Mouse (Mus musculus): ENCODE measurements around the gene Gm49342.
"Not testable (repeated sequence)": the region's sequence is repeated elsewhere in the genome, so short reads cannot be mapped to it uniquely, and the experiment has no call there.

The Gm49342 gene

DNA sequence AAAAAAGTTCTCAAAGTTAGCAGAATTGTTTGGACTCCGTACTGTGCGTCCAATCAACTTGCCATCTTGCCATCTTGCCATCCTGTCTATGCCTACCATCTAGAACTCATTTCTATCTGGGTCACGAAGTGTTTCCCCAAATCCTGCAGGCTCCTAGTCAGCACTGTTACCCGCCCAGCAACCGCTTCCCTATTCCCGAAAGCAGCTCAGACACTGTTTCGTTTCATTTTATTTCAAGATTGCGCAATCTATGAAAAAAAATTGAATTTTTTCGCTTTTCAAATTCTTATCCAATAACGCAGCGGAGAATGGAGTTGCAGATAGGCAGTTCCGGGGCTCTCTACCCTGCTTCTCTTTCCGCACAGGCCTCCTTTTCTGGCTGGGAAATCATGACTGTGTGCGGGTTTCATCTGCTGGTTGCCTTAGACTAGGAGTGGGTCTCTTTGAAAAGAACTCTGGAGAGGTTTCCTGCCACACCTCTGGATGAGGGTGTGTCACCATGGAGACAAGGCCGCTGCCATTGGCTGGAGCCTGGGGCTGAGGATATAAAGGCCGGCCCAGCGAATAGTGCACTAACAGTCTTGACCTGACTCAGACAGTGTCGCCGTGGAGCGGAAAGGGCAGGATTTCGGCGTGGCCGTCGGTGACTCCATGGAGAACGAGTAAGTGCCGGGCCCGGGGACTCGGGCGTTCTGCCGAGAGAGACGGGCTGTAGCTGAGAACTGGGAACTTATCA, at the start of gene Gm49342:
TSS of gene Gm49342 (plus strand) at position 586 of the 736 bp plus-strand sequence.
- peak; percentile 90 to 92 for DNase-seq

DNA sequence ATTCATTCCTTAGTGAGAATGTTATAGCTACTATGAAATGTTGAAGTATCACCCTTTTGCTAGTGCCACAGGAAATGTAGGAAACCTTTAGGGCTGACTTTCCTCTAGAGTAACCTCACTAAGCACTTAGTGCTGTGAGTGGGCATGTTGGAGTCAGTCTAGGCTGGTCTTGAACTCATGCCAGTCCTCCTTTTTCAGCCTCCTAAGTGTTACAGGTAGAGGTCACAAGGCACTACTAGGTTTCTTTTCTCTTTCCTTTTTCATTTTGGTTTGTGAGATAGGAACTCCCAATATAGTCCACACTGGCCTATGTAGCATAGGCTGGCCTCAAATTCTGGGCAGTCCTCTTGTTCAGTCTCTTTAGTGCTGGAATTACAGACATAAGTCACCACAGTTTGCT, 48.9 kb upstream of the Gm49342 start:
- peak; percentile 21 to 37 for DNase-seq

DNA sequence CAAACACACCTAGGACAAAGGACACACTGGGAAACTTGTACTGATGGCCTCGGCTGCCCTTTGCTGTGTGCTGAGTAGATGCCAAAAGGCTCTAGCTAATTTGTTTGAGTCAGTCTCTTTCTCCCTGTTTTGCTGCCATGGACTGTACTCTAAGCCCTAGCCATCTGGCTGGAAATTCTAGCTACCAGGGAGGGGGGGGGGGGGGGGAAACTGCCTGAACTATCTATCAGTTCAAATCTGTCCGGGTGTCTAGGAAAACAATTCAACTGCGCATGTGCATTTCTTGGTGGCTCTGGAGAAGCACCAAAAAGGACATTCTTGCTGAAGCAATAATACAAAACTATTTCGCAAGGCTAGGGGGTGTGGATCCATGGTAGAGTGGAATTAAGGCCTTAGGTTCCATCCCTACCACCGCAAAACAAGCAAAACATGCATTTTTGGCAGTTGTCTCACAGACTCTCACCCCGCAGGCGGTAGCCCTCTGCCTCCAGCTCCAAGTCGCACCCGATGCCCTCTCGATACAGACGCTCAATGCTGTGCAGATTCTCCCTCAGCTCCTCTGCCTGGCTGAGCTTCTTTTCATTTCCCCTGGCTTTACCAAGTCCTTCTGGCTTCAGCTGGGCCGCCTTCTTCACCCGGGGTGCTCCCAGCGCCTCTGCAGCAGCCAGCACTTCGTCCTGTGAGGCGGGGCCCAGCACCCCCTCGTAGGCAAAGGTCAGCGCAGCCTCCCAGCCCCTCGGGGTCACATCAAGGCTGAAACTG, 48.2 kb upstream of the Gm49342 start:
- DNase-seq, result peak; percentile 81 to 82

DNA sequence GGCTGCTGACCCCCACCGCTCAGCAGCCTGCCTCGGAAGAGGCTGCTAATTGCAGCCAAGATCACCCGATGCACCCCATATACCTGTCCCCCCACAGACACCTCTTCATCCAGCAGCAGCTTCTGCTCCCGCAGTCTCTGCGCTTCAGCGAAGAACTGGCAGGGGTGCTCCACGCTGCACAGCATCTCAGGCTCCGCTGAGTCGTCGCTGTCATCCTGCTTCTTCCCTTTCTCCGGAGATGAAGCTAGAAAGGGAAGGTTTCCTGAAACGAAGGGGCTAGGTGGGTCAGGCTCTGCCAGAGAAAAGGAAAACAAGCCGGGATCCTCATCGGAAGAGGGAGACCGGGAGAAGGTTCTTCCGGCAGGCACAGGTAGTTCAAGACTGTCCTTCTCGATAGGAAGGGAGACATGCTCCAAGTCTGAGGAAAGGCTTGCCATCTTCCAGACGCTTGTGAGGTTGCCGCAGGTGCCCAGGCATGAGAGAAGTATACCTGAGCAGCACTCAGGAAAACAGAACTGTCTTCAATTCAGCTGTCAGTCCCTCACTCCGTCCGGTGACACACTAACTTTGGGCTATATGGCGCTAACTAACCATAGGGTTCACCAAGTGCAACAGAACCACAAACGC, 47.5 kb upstream of the Gm49342 start:
- DNase-seq, result peak; percentile 64 to 73

DNA sequence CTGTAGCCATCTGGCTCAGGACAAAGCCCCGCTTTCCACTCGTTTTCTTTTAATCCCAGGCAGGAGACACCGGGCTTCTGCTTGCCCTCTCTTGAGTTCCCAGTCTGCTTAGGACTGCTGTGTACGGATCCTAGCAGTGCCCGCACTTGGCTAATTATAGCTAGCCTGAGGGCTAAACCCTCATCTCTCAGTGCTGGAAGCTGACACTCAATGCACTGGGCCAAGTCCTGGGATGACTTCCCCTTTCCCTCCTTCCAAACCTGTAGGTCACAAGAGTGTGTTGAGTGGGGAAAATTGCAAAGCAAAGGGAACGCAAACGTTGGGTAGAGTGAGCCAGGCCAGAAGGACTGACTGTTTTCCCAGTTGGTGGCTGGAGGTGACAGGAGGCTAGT, 46.9 kb upstream of the Gm49342 start, which contains the start of gene Klhl33:
TSS of gene Klhl33 (minus strand) at position 134 of the 392 bp plus-strand sequence.
- peak; percentile 62 to 68 for DNase-seq

DNA sequence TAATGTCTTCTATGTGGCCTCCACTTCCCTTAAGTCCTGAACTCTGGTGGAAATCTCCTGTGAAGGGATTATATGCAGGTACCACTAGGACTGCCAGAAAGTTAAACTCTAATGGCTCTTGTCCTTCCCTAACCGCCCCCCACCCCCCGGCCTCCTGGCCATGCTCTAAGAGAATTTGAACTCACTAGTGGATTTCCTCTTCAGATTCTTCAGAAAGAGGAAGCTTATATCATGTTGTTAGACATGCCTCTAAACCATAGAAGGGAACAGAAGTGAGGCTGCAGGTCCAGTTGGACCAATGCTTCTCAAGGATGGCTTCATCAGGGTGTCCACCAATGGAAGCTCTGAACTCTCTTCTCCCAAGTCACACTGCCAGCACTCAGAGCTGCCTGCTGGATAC, 46.3 kb upstream of the Gm49342 start:
- DNase-seq, result not testable (repeated sequence)

DNA sequence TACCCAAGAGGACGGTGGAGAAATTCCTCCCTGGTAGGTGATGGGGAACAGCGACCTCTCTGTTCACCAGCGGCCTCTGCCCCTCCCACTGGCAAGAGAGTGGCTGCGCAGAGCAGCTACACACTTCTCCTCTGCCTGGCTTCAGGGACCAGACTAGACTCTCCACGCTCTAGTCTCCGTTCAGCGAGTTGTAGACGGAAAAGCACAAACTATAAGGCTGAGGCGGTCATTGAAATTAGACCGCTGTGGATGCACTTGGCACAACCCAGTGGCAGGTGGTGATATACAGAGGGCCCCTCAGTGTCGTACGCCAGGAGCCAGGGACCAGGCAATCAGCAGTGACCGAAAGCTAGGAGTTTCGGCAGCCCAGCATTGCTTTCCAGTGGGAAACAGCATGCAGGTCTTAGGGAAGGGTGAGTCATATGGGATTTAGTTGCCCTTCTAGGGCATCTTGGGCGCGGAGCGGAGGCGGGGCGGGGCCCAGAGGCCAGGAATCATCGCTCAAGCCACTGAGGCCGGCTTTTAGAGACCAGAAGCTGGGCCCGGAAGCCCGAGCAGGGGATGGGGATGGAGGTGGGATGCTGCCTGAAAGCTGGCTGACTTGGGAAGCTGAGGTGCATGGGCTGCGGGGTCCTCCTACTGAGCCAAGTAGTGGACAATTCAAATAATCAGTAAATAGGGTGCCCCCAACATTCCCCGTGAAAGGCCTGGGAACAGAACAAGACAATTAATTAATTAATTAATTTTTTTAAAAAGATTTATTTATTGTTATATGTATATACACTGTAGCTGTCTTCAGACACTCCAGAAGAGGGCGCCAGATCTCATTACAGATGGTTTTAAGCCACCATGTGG, 40.1 kb upstream of the Gm49342 start:
- peak; percentile 69 to 80 for DNase-seq

DNA sequence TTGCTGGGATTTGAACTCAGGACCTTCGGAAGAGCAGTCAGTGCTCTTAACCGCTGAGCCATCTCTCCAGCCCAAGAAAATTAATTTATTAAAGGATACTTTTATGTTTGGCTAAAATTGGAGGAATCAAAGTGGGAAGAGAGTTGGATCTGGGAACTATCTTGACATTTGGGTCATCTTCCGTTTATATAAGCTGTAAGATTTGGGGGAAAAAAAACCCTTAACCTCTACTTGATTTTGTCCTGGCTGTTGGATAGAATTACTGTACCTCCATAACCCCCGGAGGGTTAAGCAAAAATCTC, 39.5 kb upstream of the Gm49342 start:
- DNase-seq, result no peak

DNA sequence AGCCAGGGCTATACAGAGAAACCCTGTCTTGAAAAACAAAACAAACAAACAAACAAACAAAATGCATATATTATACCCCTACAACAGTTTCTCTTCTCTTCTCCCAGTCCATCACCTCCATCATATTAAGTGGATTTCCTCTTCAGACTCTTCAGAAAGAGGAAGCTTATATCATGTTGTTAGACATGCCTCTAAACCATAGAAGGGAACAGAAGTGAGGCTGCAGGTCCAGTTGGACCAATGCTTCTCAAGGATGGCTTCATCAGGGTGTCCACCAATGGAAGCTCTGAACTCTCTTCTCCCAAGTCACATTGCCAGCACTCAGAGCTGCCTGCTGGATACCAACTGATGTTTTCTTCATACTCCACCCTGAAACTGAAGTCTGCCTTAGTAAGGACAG, 39.0 kb upstream of the Gm49342 start:
- not testable (repeated sequence) for DNase-seq

DNA sequence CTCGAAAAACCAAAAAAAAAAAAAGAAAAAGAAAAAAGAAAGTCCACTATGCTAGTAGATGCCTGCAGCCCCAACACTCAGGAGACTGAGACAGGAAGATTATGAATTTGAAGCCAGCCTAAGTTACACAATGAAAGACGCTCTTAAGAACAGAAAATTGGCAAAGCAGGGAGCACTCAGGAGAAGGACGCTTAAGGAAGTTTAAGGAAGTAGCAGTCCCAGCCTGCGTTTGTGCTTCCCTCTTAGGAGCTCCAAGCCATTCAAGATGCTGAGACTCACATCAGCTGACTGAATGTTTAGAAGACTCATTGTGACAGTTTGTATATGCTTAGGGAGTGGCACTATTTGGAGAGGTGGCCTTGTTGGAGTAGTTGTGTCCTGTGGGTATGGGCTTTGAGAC, 36.2 kb upstream of the Gm49342 start:
- no peak for DNase-seq

DNA sequence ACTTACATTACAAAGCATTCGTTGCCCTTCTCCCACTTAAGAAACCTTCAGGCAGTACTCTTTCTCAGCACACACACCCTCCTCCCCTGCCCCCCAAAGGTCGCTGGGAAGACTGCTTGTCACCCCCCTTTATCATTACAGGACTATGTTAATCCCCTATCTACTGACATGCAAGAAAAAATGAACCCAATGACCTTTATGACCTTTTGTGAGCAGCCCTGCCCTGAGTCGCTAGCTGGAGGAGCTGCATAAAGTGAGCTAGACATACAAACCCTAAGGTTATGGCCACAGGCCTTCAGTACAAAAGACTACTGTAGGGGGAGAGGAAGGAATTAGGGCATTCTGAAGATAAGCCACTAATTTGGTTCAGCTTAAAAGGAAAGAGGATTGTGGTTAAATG, 33.0 kb upstream of the Gm49342 start:
- no peak for DNase-seq

DNA sequence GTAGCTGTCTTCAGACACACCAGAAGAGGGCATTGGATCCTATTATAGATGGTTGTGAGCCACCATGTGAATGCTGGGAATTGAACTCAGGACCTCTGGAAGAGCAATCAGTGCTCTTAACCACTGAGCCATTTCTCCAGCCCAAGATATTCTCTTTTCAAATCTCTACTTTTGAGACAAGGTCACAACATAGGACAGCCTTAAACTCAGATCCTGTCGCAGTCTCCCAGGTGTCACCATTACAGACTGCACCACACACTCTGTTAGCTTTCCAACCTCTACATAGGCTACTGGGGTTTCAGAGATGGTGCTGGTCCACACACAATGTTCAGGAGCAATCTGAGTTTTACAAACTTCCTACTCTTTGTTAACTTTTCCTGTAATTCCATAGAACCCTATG, 20.9 kb upstream of the Gm49342 start:
- not testable (repeated sequence) for DNase-seq

DNA sequence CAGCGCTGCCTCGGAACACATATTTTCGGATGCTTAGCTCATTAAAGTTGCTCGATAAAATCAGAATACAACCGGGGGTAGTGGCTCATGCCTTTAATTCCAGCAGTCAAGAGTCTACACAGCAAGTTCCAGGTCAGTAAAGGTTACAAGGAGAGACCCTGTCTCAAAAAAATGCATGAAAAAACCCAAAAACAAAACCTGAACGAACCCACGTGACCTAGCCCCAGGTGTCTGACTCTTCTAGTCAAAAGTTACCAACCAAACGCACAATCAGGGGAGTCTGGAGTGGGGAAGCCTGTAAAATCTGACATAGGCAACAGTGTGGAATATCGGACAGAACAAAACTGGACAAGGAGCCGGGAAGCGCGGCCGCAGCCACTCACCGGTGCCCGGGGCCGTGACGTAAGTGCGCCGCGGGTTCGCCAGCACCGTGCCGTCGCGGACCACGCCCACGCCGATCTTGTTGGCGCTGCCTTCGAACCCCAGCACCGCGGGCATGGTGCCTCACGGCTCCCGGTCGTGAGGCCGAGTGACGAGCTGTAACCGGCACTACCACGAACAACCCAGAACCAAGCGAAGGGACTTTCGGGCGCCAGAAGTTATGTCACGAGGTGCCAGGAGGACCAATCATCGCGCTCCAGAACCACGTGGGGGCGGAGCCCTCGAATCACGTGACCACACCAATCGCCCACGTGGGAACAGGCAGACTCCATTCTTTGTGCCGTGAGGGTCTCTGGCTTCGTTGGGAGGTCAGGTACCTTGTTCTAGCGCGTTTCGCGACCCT, 19.8 kb upstream of the Gm49342 start, which contains the start of the genes Osgep and Apex1:
TSS of gene Osgep (minus strand) at position 613 of the 784 bp plus-strand sequence.
TSS of gene Apex1 (plus strand) at position 688 of the 784 bp plus-strand sequence.
- peak; percentile 94 to 95 for DNase-seq

DNA sequence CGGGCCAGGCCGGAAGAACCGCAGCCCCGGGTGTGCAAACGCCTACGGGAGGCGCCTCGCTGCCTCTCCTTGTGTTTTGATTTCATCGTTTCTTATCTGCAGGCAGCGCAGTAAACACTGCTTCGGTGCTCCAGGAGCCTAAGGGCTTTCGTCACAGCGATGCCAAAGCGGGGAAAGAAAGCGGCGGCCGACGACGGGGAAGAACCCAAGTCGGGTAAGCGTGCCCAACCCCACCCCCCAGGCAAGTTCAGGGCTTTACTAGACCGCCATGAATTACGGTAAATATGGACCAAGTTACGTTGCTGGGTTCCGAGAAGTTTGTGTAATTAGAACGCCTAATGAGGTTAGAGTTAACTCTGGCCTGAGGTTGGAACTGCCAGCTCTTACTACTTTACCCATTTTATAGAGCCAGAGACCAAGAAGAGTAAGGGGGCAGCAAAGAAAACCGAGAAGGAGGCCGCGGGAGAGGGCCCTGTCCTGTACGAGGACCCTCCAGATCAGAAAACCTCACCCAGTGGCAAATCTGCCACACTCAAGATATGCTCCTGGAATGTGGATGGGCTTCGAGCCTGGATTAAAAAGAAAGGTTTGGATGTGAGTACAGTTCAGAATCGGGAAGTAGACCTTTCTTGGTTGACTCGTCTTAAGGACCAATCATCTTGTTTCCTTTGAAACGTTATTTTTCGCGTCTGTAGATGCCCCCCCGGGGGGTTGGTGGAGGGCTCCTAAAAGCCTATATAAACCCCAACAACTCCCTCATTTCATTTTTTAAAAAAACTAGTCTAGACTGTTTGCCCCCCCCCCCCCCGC, 19.0 kb upstream of the Gm49342 start:
- peak in 1 of 2 experiments; percentile 23 for DNase-seq

DNA sequence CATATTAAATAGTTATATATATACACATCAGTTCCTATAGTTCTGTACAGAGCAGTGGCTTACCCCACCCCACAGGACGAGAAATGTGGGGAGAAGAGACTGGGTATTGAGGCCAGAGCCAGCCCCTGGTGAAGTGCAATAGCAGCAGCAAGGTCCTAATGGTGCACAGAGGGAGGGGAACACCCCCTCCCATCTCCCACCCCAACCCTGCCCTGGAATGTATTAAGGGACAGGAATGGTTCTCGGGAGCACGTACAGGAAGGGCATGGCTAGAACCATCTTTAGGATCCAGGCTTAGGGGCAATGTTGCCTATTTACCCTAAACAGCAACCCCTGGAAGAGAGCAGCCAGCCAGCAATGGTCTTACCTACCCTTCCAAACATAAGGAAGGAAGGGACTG, 17.0 kb upstream of the Gm49342 start:
- DNase-seq, result no peak

DNA sequence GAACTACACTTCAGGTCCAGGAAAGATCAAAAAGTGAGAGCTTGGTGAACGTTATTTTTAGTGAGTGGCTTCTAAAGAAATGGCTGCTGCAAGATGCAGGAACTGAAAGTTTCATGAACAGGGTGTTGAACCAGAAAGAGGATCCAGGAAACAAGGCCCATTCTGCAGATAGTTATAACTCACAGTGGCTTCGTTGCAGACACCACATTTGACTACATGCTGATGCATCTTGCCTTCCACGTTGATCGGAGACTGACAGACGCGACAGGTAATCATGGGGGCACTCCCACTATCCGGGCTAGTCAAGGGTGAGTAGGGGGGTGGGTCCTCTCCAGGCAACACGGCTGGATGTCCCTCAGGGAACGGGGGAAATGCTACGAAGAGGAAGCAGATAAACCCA, 14.4 kb upstream of the Gm49342 start:
- DNase-seq, result no peak

DNA sequence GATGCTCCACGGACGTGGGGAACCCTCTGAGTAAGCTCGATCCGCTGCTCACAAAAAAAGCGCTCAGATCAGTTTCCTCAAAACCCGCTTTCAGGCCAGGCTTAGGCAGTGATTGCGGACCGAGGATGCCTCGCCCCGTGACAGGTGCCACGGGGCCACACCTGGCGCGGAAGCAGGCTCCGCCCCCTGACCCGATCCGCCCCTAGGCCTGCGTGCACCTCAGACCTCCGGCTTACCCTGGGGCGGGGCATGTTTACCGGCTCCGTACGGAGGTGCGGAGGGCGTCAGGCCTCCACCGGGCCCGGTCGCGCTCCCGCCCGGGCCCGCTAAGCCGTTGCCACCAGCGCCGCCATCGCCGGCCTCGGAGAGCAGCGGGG, 14.0 kb upstream of the Gm49342 start:
- DNase-seq, result peak in 1 of 2 experiments; percentile 80

DNA sequence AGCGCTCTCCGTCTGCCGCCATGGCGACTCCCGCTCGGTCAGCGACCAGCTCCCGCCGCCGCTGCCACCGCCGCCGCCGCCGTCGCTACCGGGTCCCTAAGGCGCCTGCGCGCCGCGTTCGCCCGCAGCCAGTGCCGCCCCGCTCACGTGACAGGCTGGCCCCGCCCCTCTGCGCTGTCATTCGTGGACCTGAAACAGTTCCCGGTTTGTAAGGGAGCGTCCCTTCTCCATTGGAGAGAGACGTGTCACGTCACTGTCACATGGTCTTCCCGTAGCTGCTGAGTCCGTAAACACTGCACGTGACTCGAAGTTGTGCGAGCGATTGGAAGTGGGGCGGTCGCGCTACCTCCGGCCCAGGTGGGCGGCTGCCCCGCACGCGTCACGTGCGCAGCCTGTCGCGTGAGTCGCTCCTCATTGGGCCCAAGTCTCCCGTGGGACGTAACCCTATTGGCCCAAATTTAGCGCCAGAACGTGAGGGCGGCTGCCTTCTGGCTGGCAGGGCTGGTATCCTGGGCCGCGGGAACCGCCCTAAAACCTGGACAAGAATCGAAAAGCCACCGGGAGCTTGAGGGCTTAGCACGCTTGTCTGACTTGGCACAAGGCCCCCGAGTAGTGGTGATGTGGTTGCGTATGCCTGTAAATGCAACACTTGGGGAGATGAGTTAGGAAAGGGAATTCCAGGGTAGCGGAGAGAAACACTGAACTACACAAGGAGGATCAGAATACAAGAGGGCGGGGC, 13.4 kb upstream of the Gm49342 start, which contains the start of the genes Pip4p1 and Pnp:
TSS of gene Pip4p1 (minus strand) at position 103 of the 739 bp plus-strand sequence.
TSS of gene Pnp (plus strand) at position 329 of the 739 bp plus-strand sequence.
- peak; percentile 99 to 100 for DNase-seq

DNA sequence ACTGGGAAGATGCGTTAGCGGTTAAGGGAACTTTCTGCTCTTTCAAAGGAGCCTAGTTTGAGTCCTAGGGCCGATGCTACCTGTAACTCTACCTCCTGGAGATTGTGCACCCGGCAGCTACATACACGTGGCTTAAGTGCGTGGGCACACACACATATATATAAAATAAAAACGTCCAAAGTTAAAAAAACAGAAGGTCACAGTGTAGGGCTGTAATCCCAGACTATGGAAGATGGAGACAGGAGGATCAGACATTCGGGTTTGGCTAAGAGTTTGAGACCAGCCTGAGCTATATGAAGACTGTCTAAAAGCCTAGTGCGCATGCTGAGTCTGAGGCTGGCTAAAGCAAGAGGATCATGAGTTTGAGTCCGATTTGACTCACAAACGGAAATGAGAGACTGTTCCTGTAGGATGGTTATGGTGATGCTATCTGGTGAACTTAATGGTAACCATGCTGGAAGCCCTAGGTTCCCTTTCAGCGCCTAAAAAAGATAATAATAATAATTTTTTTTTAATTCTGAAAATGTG, 12.8 kb upstream of the Gm49342 start:
- no peak for DNase-seq

DNA sequence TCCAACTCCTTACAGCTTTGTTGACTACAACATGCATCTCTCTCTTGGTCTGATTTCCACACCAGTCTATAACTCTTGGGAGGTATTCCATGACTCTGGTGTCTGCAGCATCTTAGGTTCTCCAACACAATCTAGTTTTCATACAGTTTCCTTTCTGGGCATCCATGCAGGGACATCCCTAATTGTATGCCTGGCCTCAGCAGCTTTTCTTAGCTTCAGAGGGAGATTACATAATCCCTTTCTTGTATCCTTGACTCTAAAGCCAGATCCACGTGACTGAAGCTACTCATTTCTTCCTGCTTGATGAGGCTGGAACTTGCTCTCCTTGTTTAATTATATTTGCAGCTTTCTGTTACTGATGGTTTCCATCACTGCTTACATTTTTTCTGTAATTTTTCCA, 7.7 kb upstream of the Gm49342 start:
- no peak for DNase-seq
